Mouse (Mus musculus): ENCODE measurements around the gene Gpi1.
"Not testable (repeated sequence)": the region's sequence is repeated elsewhere in the genome, so short reads cannot be mapped to it uniquely, and the experiment has no call there.

DNA sequence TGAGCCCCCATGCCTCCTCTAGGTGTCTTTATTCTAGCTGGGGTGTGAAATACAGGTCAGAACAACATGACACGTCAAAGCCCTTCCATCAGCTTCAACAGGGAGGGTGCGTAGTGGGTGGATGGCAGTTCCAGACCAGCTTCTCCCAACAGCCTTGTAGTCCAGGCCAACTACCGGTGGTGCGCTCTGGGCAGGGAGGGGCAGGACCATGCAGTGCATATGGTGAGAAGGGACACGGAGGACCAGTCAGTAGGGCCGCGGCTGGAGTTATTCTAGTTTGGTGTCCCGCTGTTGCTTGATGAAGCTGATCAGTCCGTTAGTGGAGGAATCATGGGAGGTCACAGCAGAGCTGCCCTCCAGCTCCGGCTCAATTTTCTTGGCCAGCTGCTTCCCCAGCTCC, 28.0 kb downstream of the Gpi1 start:
- not testable (repeated sequence) for TF ChIP-seq CTCF, POLR2A (IDR thresholded peaks at IDR 0.05; ENCODE audit: insufficient read depth, low read depth, low read length)

Data from olfactory bulb, adult 2 months (tissue).